In the genomic region with DNA sequence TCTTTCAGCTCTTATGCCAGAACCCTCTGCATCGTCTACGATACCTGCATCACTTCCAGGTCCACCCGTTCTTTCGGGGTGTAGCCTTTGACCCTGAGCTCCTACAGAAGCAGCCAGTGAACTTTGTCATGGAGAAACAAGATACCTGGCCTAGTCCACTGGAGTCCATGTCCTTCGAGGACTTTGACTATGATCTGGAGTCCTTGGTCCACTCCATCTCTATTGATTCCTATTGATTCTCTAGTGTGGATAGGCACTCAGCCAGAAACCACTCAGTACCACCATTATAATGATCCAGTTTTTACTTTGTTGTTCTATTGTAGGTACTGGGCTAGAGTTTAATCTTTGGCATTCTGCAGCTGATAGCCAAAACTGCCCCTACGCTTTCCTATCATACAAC, we compare ENCODE assay signal across 16 mouse cellular contexts. TPM values are rescaled to one million over a fixed set of nuclear protein-coding genes. Genes with fewer than 3 reads are reported as not detected.
"Had no signal": no experiment of that assay in that cellular context is flagged by ENCODE, and none has a peak within 500 bp of the region (broad histone marks: within the 10 kb centered on the region; RNA-seq: fewer than 3 reads in every experiment).

No protein-coding gene starts in this region.

- H3K4me3 ChIP-seq: neural tube, embryonic 13.5 days; neural tube, embryonic 15.5 days; stomach, embryonic 15.5 days had no signal

- H3K27ac ChIP-seq: neural tube, embryonic 13.5 days; neural tube, embryonic 15.5 days; stomach, embryonic 15.5 days; stomach, postnatal 0 days had no signal

- H3K27me3 ChIP-seq: neural tube, embryonic 13.5 days; neural tube, embryonic 15.5 days; stomach, embryonic 15.5 days had no signal

- H3K9me3 ChIP-seq: neural tube, embryonic 13.5 days; neural tube, embryonic 15.5 days; stomach, embryonic 15.5 days had no signal

- H3K9ac ChIP-seq: neural tube, embryonic 13.5 days; neural tube, embryonic 15.5 days; stomach, embryonic 15.5 days had no signal

- DNase-seq: retina, postnatal 1 day; right cerebral cortex, adult 18-20 months; right cerebral cortex, postnatal 14 days; right cerebral cortex, postnatal 25 days; right cerebral cortex, postnatal 4 days; spleen, adult 18-20 months; thymus, adult 18-20 months; thymus, adult 2 months; thymus, postnatal 14 days; thymus, postnatal 25 days; thymus, postnatal 36 days; thymus, postnatal 4 days had no signal

- H3K4me2 ChIP-seq: neural tube, embryonic 13.5 days; neural tube, embryonic 15.5 days; stomach, embryonic 15.5 days had no signal

- H3K4me1 ChIP-seq: neural tube, embryonic 13.5 days; neural tube, embryonic 15.5 days; stomach, embryonic 15.5 days had no signal

RNA-seq across cellular contexts. Expression of gene BC030499, which starts 3.9 kb away (rescaled TPM):
- polyA plus RNA-seq: stomach, postnatal 0 days had no signal
